Mouse (Mus musculus) fat pad, adult 2 months (tissue): Measurements from ENCODE around the gene Ccdc33.

Experiments used
- DNase-seq: peaks from one replicate; pipeline ENCODE4 v3.0.0-alpha.2; 2011; ENCODE audit warnings: low read depth, low spot score; ENCODE audit errors: extremely low read depth

The Ccdc33 gene

GRCm38 (mm10) chr9:58014393-58015160 lies 104.0 kb downstream of the Ccdc33 start:
- DNase-seq, result no peak

GRCm38 (mm10) chr9:58012935-58013334 lies 105.7 kb downstream of the Ccdc33 start:
- DNase-seq, result no peak

- no peak for DNase-seq
These were observed 106.1 kb downstream of the Ccdc33 start for GRCm38 (mm10) chr9:58012486-58012885.

GRCm38 (mm10) chr9:58011552-58011951 lies 107.1 kb downstream of the Ccdc33 start:
- no peak for DNase-seq

GRCm38 (mm10) chr9:58011027-58011426 lies 107.6 kb downstream of the Ccdc33 start:
- no peak for DNase-seq

GRCm38 (mm10) chr9:58009588-58009987 lies 109.0 kb downstream of the Ccdc33 start:
- no peak for DNase-seq

- DNase-seq, result no peak
These were observed 109.6 kb downstream of the Ccdc33 start for GRCm38 (mm10) chr9:58009015-58009362.

GRCm38 (mm10) chr9:58008336-58009014 lies 110.1 kb downstream of the Ccdc33 start:
- DNase-seq, result no peak

- DNase-seq, result no peak
These were observed 112.7 kb downstream of the Ccdc33 start, which contains the start of gene Cyp11a1 for GRCm38 (mm10) chr9:58005753-58006461. Gene Cyp11a1 (plus strand): TSS chr9:58006411.

- DNase-seq, result no peak
These were observed 115.4 kb downstream of the Ccdc33 start for GRCm38 (mm10) chr9:58003272-58003671.

- no peak for DNase-seq
These were observed 118.9 kb downstream of the Ccdc33 start for GRCm38 (mm10) chr9:57999676-58000075.

GRCm38 (mm10) chr9:57998685-57999084 lies 119.9 kb downstream of the Ccdc33 start:
- no peak for DNase-seq

GRCm38 (mm10) chr9:57998032-57998659 lies 120.5 kb downstream of the Ccdc33 start:
- no peak for DNase-seq

- DNase-seq, result no peak
These were observed 121.1 kb downstream of the Ccdc33 start for GRCm38 (mm10) chr9:57997511-57998031.

GRCm38 (mm10) chr9:57995282-57995681 lies 123.3 kb downstream of the Ccdc33 start:
- no peak for DNase-seq

GRCm38 (mm10) chr9:57992781-57993591 lies 125.6 kb downstream of the Ccdc33 start:
- DNase-seq, result no peak

GRCm38 (mm10) chr9:57992060-57992459 lies 126.6 kb downstream of the Ccdc33 start:
- DNase-seq, result no peak

GRCm38 (mm10) chr9:57990438-57991110 lies 128.0 kb downstream of the Ccdc33 start:
- no peak for DNase-seq

GRCm38 (mm10) chr9:57989309-57989708 lies 129.3 kb downstream of the Ccdc33 start:
- no peak for DNase-seq

- no peak for DNase-seq
These were observed 130.5 kb downstream of the Ccdc33 start for GRCm38 (mm10) chr9:57988098-57988497.
